Mouse (Mus musculus): ENCODE data around the gene Aldh4a1.

The Aldh4a1 gene

DNA sequence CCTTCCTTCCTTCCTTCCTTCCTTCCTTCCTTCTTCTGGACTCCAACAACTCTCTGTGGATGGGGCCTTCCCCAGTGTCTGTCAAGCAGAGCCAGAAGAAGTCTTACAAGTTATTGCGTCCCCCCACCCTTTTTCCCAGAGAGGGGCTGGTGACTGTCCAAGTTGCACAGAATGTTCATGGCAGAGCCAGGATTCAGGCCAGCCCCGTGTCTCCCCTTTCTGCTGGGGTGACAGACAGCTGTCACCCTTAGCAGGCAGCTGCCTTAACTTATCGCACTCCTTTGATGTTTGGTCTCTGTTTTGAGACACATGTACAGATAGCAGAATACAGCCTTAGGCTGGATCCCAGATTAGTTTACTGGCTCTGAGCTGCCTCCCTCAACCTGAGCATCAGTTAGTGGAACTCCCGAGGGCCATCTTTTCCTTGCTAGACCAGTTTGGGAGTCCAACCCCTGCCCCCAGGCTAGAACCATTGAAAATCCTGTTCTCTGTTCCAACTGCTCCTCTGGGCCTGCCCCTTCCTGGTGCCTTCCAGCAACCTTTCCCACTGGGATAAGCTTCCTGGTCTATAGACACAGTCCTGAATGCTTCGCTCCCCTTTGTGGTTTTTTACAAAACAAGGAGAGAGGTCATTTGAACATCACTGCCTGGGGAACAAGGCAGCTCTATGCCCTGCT, 33.2 kb upstream of the Aldh4a1 start:
- no peak for DNase-seq (ENCODE audit: extremely low read depth, low read depth, low spot score)

DNA sequence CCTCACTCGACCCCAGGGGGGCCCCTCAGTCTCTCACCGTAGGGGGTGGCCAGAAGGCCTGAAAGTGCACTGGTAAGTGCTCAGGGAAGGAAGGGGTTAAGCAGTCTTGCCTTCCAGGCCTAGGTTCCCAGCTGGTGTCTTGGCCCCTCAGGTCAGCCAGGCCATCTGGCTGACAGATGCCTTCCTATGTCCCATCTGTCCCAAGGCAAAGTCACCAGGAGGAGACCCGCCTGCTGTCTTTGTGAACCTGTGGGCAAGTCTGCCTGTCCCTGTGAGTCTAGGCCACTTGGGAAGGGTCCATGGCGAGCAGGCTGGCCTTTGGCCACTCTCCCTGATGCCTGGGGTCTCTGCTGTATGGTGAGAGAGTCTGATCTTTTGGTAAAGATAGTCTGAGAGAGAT, 32.2 kb upstream of the Aldh4a1 start:
- DNase-seq (ENCODE audit: extremely low read depth, low read depth, low spot score) = no peak

DNA sequence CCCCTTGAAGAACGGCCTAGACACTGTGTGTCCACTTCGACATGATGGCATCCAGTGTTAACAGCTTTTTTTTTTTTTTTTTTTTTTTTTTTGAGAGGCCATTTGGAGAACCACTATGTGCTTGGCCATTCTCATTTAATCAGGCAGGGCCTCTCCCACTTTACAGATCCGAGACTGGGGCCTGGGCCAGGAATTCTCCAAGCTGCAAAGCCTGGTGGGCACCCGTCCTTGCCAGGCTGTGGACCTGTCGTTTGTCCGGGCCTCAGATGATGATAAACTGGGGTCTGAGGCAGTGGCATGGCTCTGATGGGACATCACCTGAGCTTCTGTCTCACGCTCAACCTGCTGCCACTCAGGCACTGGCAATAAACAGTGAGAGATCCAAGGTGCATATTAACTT, 29.8 kb upstream of the Aldh4a1 start:
- no peak for DNase-seq (ENCODE audit: extremely low read depth, low read depth, low spot score)

DNA sequence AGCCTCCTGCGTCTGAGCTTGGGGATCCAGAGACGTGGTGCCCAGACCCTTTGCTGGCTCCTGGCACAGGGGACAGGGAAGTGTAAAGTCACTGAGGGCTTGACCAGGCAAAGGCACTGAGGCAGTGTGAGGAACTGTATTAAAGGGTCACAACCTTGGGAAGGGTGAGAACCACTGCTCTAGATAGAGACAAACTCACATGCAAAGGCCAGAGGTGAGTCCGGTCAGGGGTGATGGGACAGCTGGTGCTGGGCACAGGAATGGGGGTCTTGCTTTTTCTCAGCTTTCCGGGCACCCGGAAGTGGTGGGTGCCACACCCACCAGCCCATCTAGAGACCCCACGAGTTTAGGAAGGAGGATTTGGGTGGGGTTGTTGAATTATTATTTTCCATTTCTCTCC, 29.3 kb upstream of the Aldh4a1 start:
- DNase-seq (ENCODE audit: extremely low read depth, low read depth, low spot score) = no peak

DNA sequence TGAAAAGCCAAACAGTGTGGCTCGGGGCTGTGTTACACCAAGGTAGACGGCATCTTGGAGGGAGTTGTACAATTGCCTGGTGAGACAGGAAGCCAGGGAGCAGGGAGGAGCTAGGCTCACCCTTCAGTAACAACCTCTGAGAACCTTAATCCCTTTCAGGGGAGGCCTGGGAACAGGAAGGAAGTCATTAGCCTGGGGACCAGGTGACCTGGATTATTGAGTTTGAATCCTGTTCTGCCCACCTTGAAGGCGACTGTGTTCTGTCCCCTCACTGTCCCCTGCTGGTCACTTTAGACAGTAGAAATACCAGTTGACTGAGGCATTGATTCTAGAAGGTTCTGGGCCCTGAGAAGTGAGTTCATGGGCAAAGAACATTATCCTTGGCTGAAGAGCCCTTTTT, 28.6 kb upstream of the Aldh4a1 start:
- DNase-seq (ENCODE audit: extremely low read depth, low read depth, low spot score) = no peak

DNA sequence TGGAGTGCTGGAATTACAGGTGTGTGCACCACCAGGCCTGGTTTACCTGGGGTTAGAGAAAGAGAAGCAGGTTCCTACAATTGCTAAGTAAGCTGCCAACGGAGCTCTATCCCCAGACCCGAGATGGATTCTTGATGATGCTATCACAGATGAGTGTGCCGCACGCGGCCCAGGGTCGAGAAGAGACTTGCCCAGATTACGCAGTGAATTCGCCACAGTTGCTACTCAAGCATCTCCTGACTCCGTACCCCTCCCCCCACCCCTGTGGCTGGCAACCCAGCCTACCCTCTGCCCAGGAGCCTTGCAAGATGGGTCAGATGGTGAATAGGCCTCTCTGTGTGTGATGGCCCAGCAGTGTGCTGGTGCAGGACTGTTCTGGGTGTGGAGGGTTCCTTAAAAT, 26.0 kb upstream of the Aldh4a1 start:
- DNase-seq (ENCODE audit: extremely low read depth, low read depth, low spot score) = no peak

DNA sequence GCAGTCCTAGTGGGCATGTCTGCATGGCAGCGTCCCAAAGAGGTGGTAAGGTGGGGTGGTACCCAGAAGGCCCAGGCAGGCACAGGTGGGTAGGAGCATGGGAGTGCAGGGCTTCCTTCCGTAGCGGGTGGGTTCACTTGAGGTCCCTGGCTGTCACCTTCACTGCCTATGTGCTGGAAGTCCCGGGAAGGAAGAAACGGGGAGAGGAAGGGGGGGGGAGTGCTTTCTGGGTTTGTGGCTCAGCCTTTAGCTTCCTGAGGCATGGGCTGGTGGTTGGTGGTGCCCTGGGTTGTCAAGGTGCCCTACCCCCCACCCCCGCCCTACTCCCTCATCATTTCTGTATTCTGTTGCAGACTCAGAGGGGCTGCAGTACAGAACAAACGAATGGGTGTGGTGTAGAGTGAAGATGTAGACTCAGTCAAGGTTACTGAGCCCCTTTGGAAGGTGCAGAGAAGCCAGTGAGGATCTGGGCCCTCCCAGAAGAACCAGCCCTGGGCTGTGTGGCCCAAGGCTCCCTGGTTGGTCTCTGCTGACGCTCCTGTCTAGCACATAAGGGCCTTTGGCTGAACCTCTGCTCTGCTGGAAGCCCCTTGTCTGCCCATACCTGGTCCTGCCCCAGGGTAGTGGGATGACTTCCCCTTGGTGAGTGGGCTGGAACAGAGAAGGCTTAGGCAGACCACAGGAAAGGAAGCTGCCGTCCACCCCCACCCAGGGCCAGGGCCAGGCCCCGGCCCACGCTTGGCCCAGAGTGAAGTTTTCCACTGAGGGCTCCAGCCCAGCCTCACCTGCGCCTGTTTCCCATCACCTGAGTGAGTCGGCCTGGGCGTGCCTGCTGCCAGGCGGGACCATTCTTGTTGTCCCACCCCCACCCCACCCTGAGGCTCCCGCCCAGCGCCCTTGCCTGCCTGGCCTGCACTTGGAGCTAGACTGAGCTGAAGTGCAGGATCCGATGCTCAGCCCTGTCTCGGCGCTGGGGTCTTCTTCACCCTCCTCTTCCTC, 25.1 kb upstream of the Aldh4a1 start:
- DNase-seq (ENCODE audit: extremely low read depth, low read depth, low spot score) = no peak

DNA sequence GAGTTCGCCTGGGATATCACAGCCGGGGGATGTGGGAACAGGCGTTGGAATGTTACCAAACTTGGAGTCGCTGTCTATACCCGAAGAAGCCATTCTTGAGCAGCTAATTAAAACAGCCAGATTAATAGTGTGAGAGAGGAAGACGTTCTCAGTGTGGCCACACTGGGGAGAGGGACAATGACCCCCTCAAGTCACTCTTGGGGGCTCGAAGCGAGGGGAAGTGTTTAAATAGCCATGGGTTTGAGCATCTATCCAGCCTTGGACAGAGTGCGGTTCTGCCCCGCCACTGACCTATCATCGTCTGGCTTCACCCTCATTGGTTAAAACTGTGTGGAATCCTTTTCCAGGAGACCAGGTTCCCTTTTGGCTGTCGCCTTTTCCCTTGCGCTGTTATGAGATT, 24.3 kb upstream of the Aldh4a1 start:
- no peak for DNase-seq (ENCODE audit: extremely low read depth, low read depth, low spot score)

DNA sequence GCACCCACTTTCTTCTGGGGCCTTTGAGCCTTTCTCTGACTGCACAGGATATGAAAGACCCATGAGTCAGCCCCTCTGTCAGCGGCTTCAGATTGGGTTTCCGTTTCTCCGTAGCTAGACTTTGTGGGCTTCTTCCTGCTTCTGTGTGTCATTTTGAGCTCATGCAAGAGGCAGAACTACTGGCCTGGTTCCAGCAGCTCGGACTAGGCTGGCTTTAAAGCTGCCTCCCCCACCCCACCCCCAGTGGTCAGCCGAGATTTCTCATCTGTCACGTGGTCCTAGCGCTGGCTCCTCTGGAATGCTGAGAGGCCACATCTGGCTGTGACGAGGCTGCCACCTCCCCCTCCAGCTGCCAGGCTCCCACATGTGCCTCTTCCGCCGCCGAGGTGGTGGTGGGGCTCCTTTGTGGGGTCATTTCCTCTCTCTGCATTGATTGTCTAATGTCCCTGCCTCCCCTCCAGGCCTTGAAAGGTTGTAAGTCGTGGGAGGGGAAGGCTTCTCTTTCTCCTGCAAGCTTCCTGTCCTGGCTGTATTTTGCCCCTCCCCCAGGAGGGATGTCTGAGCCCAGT, 23.6 kb upstream of the Aldh4a1 start:
- DNase-seq (ENCODE audit: extremely low read depth, low read depth, low spot score) = no peak

DNA sequence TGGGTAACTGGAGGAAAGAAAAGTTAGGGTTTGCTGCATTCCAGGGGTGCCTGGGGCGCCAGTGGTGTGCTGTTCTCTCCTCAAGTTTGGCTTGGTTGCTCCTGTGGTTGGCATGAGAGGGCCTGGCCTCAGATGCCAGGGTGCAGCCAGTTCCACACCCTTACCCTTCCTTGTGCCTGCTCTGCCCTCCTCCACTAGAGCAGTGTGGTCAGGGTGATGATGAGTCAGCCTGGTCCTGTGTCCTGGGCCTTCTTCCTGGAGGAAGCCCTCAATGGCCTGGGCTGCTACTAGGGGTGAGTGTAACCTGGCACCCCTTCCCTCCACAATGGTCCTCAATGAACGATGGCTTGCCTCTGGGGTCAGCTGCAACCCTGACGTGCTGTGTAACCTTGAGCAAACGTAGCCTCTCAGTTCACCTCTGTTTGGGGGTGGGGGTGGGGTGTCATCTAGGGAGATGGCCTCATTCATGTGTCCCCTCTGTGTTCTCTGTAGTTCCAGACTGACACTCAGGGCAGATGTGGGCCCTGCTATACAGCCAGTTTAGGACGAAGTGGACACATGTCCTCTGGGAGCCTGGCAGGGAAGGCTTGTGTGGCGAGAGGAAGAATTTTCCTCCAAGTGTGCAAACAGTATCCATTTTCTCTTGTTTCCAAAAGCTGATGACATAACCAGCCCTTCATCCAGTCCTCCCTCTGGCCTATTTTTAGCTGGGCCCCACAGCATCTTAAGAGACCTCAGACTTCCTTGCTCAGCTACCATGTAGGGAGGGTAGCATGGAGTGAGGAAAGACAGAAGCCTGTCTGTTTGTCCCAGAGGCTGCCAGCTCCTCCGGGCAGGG, 20.9 kb upstream of the Aldh4a1 start:
- no peak for DNase-seq (ENCODE audit: extremely low read depth, low read depth, low spot score)

DNA sequence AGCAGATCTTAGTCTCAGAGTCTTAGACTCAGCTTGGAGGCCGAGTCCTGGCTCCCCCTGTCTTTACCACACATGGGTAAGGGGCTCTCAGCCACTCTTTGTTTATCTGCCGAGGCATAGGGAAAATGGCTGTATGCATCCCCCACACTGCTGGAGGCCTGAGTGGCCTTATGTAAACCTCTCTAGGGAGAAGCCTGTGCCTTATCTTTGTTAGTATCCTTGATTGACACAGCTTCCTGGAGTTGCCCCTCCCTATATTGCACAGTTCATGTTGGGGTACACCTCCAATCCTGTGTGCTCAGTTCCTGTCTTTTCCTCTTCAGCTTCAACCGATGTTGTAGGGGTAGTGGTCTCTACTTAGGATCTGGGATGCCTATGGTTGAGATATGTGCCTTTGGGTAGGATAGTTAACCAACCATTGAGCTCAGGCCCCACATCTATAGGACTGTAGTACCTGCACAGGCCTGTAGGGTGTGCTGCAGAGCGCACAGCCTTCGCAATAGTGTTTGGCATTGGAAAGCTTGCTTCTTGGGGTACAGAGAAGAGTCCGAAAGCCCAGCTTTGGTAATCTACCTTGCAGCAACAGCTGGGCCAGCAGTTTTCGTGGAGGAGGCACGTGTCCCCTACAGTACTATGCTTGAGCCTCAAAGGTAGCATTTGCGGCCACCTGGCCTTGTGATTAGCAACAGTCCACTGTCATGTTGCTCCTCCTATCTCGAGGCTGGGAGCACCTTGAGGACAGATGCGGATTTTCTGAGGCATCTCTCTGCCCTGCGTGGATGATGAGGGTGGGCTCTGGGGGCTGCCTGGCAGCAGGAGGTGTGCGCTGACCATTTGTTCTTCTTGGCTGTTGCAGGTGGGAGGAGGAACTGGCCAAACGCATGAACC, 20.1 kb upstream of the Aldh4a1 start, which contains the start of gene Gm21969:
Gene Gm21969, plus strand, starts transcription at position 830 of the 888 bp plus-strand sequence.
- DNase-seq (ENCODE audit: extremely low read depth, low read depth, low spot score) = no peak

DNA sequence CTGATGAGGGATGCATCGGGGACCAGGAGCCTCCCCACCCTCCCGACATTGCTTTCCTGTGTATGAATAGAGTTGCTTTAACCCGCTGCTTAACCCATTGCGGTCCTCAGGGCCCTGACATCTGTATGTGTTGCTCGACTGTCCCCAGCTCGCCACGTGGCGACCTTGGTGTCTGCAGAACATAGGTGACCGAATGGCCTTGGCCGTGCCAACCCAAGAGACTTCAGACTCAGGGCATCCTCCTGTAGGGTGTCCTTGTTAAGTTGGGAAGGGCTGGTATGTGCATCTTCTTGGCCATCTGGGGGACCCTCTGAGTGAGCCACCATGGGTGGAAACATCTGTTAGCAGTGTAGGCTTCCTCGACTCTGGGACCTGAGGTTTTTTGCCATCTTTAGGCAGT, 17.4 kb upstream of the Aldh4a1 start:
- no peak for DNase-seq (ENCODE audit: extremely low read depth, low read depth, low spot score)

DNA sequence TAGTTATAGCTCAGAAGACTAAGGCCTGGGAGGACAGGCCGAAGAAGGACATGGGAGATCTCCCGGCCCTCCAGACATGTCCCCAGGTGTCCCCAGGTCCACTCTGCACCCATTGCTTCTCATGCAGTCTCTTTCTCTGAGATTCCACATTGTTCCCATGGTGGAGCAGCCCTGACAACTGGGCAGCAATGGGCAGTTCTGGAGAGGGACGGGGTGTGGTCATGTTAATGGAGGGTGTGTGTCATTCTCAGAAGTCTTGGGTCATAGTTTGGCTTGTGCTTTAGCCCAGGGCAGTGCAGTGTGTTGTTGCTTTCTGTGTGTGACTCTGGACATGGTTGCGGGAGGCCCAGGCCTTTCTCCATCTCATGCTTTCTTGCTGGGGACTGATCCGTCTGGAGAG, 15.9 kb upstream of the Aldh4a1 start:
- no peak for DNase-seq (ENCODE audit: extremely low read depth, low read depth, low spot score)

DNA sequence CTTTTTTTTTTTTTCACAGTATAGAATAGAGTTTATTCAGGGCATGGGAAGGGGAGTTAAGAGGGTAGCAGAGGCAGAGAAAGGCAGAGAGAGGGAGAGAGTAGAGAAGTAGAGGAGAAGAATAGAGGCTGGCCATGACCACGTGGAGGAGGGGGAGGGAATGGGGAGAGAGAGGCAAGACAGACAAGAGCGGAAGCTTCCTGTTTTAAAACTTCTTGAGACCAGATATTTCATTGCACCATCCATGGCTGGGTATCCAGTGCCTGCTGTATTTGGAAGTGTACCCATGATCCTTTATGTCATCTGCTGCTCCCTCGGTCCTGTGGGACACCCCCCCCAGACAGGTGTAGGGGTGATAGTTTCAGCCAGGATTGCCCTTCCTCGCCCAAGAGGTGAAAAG, 13.7 kb upstream of the Aldh4a1 start:
- DNase-seq (ENCODE audit: extremely low read depth, low read depth, low spot score) = no peak

DNA sequence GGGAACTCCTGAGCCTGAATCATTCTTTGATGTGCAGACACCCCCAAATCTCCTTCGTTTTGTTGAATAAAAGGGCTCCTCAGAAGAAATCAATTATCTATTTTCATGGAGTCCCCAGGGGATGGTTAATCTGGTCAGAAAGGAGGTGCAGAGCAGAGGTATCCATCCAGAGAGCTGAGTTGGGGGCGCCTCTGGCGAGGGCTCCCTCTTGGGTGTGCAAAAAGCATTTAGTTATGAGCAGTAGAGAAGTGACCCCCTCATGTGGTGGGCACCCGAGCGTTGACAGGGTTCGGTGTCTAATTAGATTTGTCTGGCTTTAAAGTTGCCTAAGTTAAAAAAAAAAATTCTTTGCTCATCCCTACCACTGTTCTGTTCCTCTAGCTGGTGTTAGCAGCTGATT, 11.7 kb upstream of the Aldh4a1 start:
- no peak for DNase-seq (ENCODE audit: extremely low read depth, low read depth, low spot score)

DNA sequence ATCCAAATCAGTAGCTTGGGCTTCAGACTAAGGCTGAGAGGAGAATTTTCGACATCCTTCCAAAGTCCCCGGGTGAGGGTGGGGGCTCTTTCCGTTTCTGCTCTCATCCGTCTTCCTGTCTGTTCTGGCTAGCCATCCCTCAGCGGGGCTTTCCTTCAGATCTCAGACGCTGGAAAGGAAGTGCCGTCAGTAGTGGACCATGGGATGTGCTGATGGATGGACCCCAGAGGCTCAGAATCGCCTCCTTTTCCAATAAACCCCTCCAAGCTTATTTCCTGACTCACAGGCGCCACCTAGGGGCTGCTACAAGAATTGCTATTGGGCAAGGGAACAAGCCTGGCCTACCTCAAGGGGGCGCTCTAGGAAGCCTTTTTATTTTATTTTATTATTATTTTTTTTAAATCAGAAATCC, 11.1 kb upstream of the Aldh4a1 start:
- no peak for DNase-seq (ENCODE audit: extremely low read depth, low read depth, low spot score)

DNA sequence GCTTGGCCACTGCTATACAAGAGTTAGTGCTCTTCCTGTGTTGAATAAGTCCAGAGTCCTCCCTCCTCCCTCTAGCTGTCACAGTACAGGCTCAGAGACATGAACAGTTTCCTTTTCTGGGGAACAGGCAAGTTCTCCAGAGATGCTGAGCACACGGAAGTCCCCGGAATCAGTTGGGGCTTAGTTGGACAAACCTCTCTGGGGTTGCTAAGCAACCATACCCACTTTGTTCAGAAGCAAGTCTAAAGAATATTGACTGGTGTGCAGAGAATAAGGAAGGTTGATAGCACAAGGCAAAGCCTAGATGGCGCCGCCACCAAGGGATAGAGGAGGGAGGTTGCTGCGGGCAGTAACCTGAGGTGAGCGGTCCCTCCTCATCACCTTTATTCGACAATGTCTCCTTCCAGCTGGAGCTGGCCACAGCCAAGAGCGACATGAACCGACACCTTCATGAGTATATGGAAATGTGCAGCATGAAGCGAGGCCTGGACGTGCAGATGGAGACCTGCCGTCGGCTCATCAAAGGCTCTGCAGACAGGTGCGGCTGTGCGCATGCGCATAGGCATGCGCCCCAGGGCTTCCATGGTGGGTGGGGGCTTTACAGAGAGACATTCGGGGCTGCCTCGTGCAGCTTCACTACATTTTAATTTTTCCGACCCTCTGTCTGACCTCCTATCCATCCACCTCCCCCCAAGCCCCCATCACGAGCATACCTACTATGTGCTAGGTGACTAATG, 8.0 kb upstream of the Aldh4a1 start:
- DNase-seq (ENCODE audit: extremely low read depth, low read depth, low spot score) = no peak

DNA sequence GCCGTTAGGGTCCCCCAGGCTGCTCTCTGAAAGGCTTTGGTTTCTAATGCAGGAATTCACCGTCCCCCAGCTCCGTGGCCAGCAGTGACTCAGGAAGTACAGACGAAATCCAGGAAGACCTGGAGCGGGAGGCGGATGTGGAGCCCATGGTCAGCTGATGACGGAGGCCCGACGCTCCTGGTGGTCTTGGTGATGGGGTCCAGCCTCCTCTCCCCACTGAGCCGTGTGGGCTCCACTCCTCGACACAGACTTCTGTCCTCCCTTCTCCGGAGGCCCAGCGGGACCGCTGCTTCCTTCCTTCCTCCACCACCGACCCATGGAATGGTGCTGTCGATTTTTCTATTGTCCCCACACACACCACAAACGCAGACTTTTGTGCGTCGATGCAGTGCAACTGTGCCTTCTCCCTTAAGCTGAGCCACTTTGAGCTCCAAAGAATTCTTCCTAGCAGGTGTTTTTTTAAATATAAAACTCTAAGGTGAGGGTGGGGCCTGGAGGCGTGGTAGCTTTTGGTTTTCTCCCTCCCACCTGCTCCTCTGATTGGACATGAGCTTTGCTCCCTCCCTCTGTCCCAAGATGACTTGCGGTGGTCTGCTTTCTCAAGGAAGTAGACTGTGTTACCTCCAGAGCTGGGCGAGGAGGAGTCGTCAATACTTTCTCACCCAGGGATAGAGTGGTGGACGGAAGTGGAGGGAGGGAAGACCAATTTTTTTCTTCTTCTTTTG, 6.2 kb upstream of the Aldh4a1 start:
- no peak for DNase-seq (ENCODE audit: extremely low read depth, low read depth, low spot score)

DNA sequence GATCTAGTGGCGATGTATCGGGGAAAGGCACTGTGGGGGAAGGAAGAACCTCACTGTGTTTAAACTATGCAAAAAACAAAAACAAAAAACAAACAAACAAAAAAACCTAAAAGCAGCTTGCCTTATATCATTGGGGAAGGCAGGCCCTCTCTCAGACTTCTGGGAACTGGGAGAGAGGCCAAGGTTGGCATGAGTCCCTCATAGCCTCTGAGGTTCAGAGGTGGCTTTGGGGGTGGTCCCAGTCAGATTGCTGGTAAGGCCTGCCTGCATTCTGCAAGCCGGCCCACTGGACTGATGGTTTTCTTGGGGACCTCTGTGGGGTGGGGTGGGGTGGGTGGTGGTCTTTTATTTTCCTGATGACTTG, 5.7 kb upstream of the Aldh4a1 start:
- no peak for DNase-seq (ENCODE audit: extremely low read depth, low read depth, low spot score)
